Mouse (Mus musculus): ENCODE results near the gene Gm10837. TPM values are rescaled to one million over a fixed set of nuclear protein-coding genes. Genes with fewer than 3 reads are reported as not detected.

The Gm10837 gene
- polyA plus RNA-seq, 1 experiment from 2014 or later, result not detected

DNA sequence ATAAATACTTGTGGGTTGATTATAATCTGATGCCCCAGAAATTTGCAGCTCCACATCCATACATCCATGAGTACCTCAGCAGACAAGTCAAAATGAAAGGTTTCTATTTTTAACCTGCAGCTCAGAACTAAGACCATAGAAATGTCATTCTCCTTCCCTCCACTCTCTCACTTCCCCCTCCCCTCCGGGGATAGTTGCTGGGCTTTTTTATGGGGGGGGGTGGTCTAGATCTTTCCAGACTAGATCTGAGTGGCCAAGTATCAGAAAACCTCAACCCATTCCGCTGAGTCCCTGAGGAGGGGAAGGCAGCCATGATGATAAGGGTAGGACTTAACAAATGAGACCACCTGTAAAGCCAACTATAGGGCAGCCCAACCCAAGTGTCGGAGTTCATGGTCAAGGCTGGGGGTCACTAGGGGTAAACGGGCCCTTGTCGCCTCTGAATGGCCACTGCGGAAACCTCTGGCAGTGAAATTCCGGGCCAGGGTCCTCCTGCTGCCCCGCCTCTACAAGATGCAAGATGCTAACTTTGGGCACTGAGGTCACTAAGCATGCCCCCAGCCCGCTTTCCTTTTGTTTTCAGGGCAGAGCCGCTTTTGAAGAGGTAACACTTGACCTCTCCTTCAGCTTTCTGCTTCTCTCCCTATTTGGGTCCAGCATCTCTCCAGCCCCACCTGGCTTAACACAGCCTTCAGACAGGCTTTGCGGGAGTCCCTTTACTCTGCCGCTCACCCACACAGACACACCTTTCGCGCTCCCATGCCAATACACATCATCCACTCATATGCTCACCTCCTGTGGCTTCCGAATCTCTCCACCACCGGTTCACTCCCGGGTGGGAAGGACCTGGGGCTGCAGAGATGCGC is 6.6 kb upstream of the Gm10837 start:
- WGBS, result 3% methylated on average over 18 of the region's 18 CpGs
- Histone ChIP-seq H3K4me1 (peaks cover 2% of the 10 kb centered on the region; the same call in 1 of the 2 replicates), H3K36me3 (no peaks in the 10 kb centered on the region), H3K4me2 (no peak overlapping the region), H3K9ac (no peak overlapping the region), H3K9me3 (no peaks in the 10 kb centered on the region), H3K27ac (no peak overlapping the region), H3K4me3 (no peak overlapping the region), H3K27me3 (peaks cover 86% of the 10 kb centered on the region)
- ATAC-seq (ENCODE audit: insufficient number of reproducible peaks, insufficient read depth, low FRiP score, low TSS enrichment, low read depth), result no peak

- Histone ChIP-seq H3K9ac (no peak overlapping the region), H3K9me3 (no peaks in the 10 kb centered on the region), H3K36me3 (no peaks in the 10 kb centered on the region), H3K4me2 (no peak overlapping the region), H3K27me3 (peaks cover 86% of the 10 kb centered on the region), H3K27ac (no peak overlapping the region), H3K4me3 (no peak overlapping the region), H3K4me1 (no peaks in the 10 kb centered on the region)
- 0% methylated on average over 4 of the region's 4 CpGs for WGBS
- ATAC-seq (ENCODE audit: insufficient number of reproducible peaks, insufficient read depth, low FRiP score, low TSS enrichment, low read depth), result no peak
Measured at GRCm38 (mm10) chr14:122484458-122484843, 5.9 kb upstream of the Gm10837 start.

DNA sequence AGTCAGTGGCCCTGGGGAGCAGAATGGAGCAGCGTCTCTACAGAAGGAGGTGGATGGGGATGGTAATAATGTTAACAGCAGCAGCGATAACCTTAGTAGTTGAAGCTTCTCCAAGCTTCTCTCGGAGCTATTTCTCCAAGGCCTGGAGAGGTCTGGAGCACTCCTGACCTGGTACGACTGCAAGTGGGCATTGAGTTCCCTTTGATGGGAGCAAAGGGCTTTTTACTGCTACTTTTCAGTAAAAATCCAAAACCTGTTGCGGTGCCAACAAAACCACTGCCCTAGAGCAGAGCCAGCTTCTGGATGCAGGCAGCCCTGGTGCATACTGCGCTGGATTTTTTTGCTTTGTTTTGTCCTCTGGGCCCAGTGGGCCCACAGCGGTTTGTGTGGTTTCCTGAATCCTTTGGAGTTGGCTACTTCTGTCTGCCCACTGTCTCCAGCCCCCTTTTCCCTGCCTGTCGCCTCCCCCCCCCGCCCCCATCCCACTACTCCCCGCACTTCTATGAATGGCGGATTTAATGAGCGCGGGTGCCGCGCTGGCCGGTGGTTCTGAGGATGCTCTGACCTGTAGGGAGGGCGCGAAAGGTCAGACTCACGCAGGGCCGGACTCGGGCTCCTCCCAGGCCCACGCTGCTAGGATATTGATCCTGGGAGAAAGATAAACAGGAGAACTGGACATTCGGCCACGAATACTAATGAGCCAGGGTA is 5.4 kb upstream of the Gm10837 start:
- no peak overlapping the region for H3K4me3 ChIP-seq
- no peak overlapping the region for H3K27ac ChIP-seq
- H3K9ac ChIP-seq, result no peak overlapping the region
- no peak for ATAC-seq (ENCODE audit: insufficient number of reproducible peaks, insufficient read depth, low FRiP score, low TSS enrichment, low read depth)
- peaks cover 88% of the 10 kb centered on the region for H3K27me3 ChIP-seq
- H3K4me1 ChIP-seq, result no peaks in the 10 kb centered on the region
- no peaks in the 10 kb centered on the region for H3K36me3 ChIP-seq
- WGBS, result under 1% methylated on average over 23 of the region's 24 CpGs
- H3K9me3 ChIP-seq, result no peaks in the 10 kb centered on the region
- H3K4me2 ChIP-seq, result no peak overlapping the region

GRCm38 (mm10) chr14:122485635-122486181 is 4.7 kb upstream of the Gm10837 start:
- 1% methylated on average over 12 of the region's 12 CpGs for WGBS
- Histone ChIP-seq H3K36me3 (no peaks in the 10 kb centered on the region), H3K9ac (no peak overlapping the region), H3K4me2 (no peak overlapping the region), H3K9me3 (no peaks in the 10 kb centered on the region), H3K4me1 (peaks cover 5% of the 10 kb centered on the region), H3K27ac (no peak overlapping the region), H3K4me3 (no peak overlapping the region), H3K27me3 (peaks cover 89% of the 10 kb centered on the region)
- ATAC-seq (ENCODE audit: insufficient number of reproducible peaks, insufficient read depth, low FRiP score, low TSS enrichment, low read depth), result no peak

- H3K27ac ChIP-seq, result no peak overlapping the region
- no peak overlapping the region for H3K9ac ChIP-seq
- H3K36me3 ChIP-seq, result no peaks in the 10 kb centered on the region
- no peak for ATAC-seq (ENCODE audit: insufficient number of reproducible peaks, insufficient read depth, low FRiP score, low TSS enrichment, low read depth)
- H3K4me2 ChIP-seq, result no peak overlapping the region
- H3K27me3 ChIP-seq, result peaks cover 89% of the 10 kb centered on the region
- H3K9me3 ChIP-seq, result no peaks in the 10 kb centered on the region
- no peak overlapping the region for H3K4me3 ChIP-seq
- peaks cover 6% of the 10 kb centered on the region for H3K4me1 ChIP-seq
- 9% methylated on average over 1 of the region's 1 CpGs for WGBS
Measured at GRCm38 (mm10) chr14:122486611-122487010, 3.8 kb upstream of the Gm10837 start.

DNA sequence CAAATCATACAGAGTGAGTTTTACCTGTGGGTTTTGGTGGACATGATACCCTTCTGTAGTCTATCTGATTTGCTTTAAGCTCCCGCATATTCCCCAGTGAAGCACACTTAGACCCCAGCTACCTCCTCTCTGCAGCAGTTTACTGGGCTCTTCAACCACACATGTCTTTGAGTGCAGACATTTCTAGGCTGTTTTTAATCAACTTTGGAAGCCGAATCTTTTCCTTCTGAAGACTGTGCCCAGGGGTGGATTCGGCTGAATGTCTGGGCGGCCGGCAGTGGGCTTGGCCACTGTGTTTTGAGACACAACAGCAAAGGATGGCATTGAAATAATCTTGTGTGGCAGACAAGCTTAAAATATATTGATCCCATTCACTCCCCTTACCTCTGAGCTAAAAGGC is 3.0 kb upstream of the Gm10837 start:
- Histone ChIP-seq H3K4me1 (peaks cover 6% of the 10 kb centered on the region), H3K4me2 (no peak overlapping the region), H3K27ac (no peak overlapping the region), H3K9ac (no peak overlapping the region), H3K27me3 (peaks cover 84% of the 10 kb centered on the region), H3K36me3 (no peaks in the 10 kb centered on the region), H3K9me3 (no peaks in the 10 kb centered on the region), H3K4me3 (no peak overlapping the region)
- WGBS, result 1% methylated on average over 5 of the region's 5 CpGs
- ATAC-seq (ENCODE audit: insufficient number of reproducible peaks, insufficient read depth, low FRiP score, low TSS enrichment, low read depth), result no peak

GRCm38 (mm10) chr14:122489041-122489440 is 1.3 kb upstream of the Gm10837 start:
- Histone ChIP-seq H3K4me1 (peaks cover 6% of the 10 kb centered on the region), H3K27me3 (peaks cover 83% of the 10 kb centered on the region), H3K9ac (no peak overlapping the region), H3K36me3 (no peaks in the 10 kb centered on the region), H3K27ac (no peak overlapping the region), H3K4me3 (no peak overlapping the region), H3K9me3 (no peaks in the 10 kb centered on the region), H3K4me2 (no peak overlapping the region)
- no peak for ATAC-seq (ENCODE audit: insufficient number of reproducible peaks, insufficient read depth, low FRiP score, low TSS enrichment, low read depth)
- WGBS, result 2% methylated on average over 5 of the region's 5 CpGs

GRCm38 (mm10) chr14:122489686-122490414 is 536 bp upstream of the Gm10837 start:
- Histone ChIP-seq H3K4me2 (no peak overlapping the region), H3K27me3 (peaks cover 81% of the 10 kb centered on the region), H3K36me3 (no peaks in the 10 kb centered on the region), H3K4me3 (peak overlapping the region; percentile 29; the same call in 1 of the 2 replicates), H3K9me3 (no peaks in the 10 kb centered on the region), H3K9ac (no peak overlapping the region), H3K4me1 (peaks cover 6% of the 10 kb centered on the region), H3K27ac (no peak overlapping the region)
- 3% methylated on average over 12 of the region's 12 CpGs for WGBS
- no peak for ATAC-seq (ENCODE audit: insufficient number of reproducible peaks, insufficient read depth, low FRiP score, low TSS enrichment, low read depth)

- Histone ChIP-seq H3K27ac (no peak overlapping the region), H3K4me2 (no peak overlapping the region)
- WGBS, result 57% methylated on average over 6 of the region's 6 CpGs
Measured at GRCm38 (mm10) chr14:122491521-122491920, 1.1 kb downstream of the Gm10837 start.

DNA sequence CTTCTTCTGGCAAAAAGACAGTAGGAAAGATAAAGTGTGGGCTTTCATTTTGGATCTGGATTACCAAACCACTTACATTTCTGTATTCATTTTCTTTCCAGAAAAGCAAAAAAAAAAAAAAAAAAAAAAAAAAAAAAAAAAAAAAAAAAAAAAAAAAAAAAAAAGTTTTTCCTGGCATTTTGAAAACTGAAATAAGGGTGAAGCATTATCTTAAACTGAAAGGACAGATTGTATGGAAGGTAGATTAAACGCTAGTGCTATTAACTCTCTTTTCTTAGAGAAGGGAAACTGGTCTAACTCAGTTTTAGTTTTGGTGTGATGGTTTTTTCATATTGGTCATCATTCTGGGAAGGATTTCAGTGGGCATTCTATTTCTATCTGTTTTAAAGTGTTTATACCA is 1.6 kb downstream of the Gm10837 start:
- no peak overlapping the region for H3K9ac ChIP-seq
- no peak for ATAC-seq (ENCODE audit: insufficient number of reproducible peaks, insufficient read depth, low FRiP score, low TSS enrichment, low read depth)
- peaks cover 6% of the 10 kb centered on the region for H3K4me1 ChIP-seq
- H3K27ac ChIP-seq, result no peak overlapping the region
- 72% methylated on average over 1 of the region's 1 CpGs for WGBS
- H3K36me3 ChIP-seq, result no peaks in the 10 kb centered on the region
- H3K27me3 ChIP-seq, result peaks cover 67% of the 10 kb centered on the region
- no peak overlapping the region for H3K4me2 ChIP-seq
- no peak overlapping the region for H3K4me3 ChIP-seq
- H3K9me3 ChIP-seq, result no peaks in the 10 kb centered on the region

More at GRCm38 (mm10) chr14:122491521-122491920, 1.1 kb downstream of the Gm10837 start:
- Histone ChIP-seq H3K4me1 (peaks cover 6% of the 10 kb centered on the region), H3K4me3 (no peak overlapping the region), H3K36me3 (no peaks in the 10 kb centered on the region), H3K27me3 (peaks cover 70% of the 10 kb centered on the region), H3K9ac (no peak overlapping the region), H3K9me3 (no peaks in the 10 kb centered on the region)
- ATAC-seq (ENCODE audit: insufficient number of reproducible peaks, insufficient read depth, low FRiP score, low TSS enrichment, low read depth), result no peak

DNA sequence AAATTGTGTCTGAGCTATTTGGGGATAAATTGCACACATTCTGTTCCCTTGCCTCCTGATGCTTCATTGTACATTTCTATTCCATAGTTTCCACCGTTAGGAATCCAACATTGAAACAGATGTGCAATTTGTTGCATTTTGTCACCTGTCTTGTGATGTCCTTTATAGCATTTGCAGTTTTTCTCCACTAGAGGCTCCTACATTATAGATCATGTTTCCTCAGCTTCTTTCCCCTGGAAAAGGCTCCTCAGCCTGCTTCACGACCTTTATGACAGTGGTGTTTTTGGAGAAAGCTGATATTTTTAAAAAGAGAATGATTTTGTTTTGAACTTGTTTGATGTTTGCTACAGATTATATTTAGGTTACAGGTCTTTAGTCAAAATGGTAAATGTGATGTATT is 18.7 kb downstream of the Gm10837 start:
- ATAC-seq (ENCODE audit: insufficient number of reproducible peaks, insufficient read depth, low FRiP score, low TSS enrichment, low read depth), result no peak
- Histone ChIP-seq H3K4me1 (no peaks in the 10 kb centered on the region), H3K4me3 (no peak overlapping the region), H3K9ac (no peak overlapping the region), H3K9me3 (no peaks in the 10 kb centered on the region), H3K27ac (no peak overlapping the region), H3K36me3 (no peaks in the 10 kb centered on the region), H3K27me3 (no peaks in the 10 kb centered on the region), H3K4me2 (no peak overlapping the region)
- WGBS, result 18% methylated on average over 2 of the region's 2 CpGs

Data from embryonic facial prominence, embryonic 13.5 days (tissue).